Mouse (Mus musculus): ENCODE results near the gene Rubcn.

DNA sequence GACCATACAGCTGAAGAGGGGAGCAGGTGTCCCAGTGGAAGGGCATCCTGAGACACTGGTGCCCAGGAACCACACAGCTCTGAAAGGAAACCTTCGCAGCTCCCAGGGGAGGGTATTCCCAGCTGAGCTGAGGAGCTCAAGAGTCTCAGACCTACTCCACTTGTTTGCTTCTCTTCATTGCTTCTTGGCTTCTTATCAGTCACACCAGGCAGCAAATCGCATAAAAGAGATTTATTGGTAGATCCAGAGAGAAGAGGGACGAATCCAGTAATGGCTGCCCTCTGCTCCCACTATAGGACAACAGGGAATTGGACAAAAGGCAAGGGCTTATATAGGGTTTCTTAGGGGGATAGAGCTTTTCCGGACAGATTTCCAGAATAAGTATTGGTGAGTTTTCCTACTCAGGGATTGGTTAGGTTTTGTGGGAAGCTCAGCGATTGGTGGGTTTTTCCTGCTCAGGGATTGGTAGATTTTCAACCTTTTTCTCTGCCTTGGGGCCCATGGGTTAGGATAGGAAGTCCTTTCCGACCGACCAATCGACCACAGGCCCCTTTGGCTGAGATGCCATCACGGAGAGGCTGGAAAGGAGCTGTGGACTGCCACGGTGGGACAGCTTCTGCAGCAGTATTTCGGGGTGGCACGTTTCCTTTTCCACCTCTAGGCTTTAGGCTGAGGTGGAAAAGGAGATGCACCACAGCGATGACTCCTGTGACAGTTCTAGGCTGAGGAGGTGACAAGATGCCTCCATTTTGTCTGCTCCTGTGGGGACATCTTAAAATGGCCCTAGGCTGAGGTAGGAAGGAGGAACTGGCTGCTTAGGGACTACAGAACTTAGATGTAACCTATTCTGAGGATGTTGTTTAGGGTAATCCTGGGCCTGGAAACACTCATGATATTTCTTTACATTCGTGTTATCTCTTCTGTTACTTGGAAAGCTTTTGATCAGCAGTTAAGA, 1.7 kb upstream of the Rubcn start:
- TF ChIP-seq CTCF (IDR thresholded peaks at IDR 0.05; ENCODE audit: extremely low read depth, insufficient read length, insufficient replicate concordance, low read depth, low read length) (no peak), POLR2A (IDR thresholded peaks at IDR 0.05; ENCODE audit: low read depth, low read length) (no peak)
